Mouse (Mus musculus): Measurements from ENCODE around the gene Kirrel. TPM values are rescaled to one million over a fixed set of nuclear protein-coding genes. Genes with fewer than 3 reads are reported as not detected.

The Kirrel gene
- polyA plus RNA-seq, 1 experiment, result 20.7 TPM

DNA sequence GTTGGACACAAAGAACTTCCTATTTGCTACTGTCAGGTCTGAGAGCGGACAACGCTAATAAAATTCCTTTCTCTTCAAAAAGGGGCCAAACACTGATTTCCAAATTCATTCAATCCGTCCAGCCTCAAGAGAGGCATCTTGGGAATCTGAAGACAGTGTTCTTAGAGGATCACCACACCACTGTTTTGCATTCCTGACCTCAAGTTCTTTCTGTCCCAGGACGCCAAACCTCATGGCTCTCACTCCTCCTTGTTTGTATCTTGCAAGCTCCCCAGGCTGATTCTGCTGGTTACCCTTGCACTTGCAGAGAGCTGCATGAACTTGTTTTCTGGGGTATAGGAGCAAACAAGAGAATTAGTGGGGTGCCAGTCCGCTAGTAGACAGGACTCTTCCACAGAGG is 12.2 kb downstream of the Kirrel start:
- H3K79me2 ChIP-seq (ENCODE audit: control insufficient read depth, insufficient read depth), result peaks cover 90% of the 10 kb centered on the region
- no peaks in the 10 kb centered on the region for H3K27me3 ChIP-seq (ENCODE audit: control insufficient read depth, insufficient read depth, insufficient read length)
- H3K4me2 ChIP-seq (ENCODE audit: low read depth), result no peak overlapping the region
- no peak overlapping the region for H3ac ChIP-seq (ENCODE audit: control insufficient read depth, insufficient read length)
- TF ChIP-seq CEBPB (IDR thresholded peaks at IDR 0.05; ENCODE audit: insufficient read depth, poor library complexity, severe bottlenecking) (no peak), POLR2A (IDR thresholded peaks at IDR 0.05; ENCODE audit: insufficient read length, low read depth) (no peak)
- H3K36me3 ChIP-seq (ENCODE audit: control insufficient read depth, insufficient read depth), result no peaks in the 10 kb centered on the region
- H3K4me3 ChIP-seq, result no peak overlapping the region

DNA sequence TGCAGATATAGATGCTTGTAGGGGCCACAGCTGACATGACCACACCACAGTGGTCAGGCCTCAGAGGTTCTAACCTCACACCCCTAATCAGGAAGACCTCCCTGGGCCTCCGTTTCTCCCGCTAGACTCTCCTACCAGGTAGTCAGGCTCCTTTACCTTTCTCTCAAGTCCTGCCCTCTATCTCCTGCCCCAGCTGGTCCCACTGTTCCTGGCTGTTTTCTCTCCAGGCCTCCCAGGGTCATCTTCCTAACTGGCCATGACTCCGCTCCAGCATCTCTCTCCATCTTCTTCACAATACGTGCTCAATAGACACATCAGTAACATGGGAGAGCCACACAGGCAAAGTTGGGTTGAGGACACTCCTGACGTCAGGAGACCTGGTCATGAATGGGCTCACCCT is 12.9 kb downstream of the Kirrel start:
- H3K79me2 ChIP-seq (ENCODE audit: control insufficient read depth, insufficient read depth), result peaks cover 88% of the 10 kb centered on the region
- H3K27me3 ChIP-seq (ENCODE audit: control insufficient read depth, insufficient read depth, insufficient read length), result no peaks in the 10 kb centered on the region
- no peak overlapping the region for H3K4me2 ChIP-seq (ENCODE audit: low read depth)
- TF ChIP-seq POLR2A (IDR thresholded peaks at IDR 0.05; ENCODE audit: insufficient read length, low read depth) (no peak), USF1 (IDR thresholded peaks at IDR 0.05; ENCODE audit: low read depth) (no peak), E2F4 (IDR thresholded peaks at IDR 0.05; ENCODE audit: insufficient read depth) (no peak), POLR2AphosphoS2 (IDR thresholded peaks at IDR 0.05; ENCODE audit: insufficient read length, low read depth) (no peak), CEBPB (IDR thresholded peaks at IDR 0.05; ENCODE audit: insufficient read depth, poor library complexity, severe bottlenecking) (no peak), SRF (IDR thresholded peaks at IDR 0.05; ENCODE audit: control insufficient read depth, insufficient read length, low read depth) (no peak), TCF12 (IDR thresholded peaks at IDR 0.05; ENCODE audit: insufficient read depth, poor library complexity, severe bottlenecking) (no peak), TCF3 (IDR thresholded peaks at IDR 0.05; ENCODE audit: insufficient read length, low read depth) (no peak), MYOG (IDR thresholded peaks at IDR 0.05; ENCODE audit: control insufficient read depth in 1 of 3, insufficient read depth in 1 of 3, insufficient read length in 2 of 3, low read depth in 2 of 3) (no peak), REST (IDR thresholded peaks at IDR 0.05; ENCODE audit: insufficient read depth, insufficient read length) (no peak)
- no peak overlapping the region for H3K4me3 ChIP-seq
- no peak overlapping the region for H3ac ChIP-seq (ENCODE audit: control insufficient read depth, insufficient read length)
- no peaks in the 10 kb centered on the region for H3K36me3 ChIP-seq (ENCODE audit: control insufficient read depth, insufficient read depth)

DNA sequence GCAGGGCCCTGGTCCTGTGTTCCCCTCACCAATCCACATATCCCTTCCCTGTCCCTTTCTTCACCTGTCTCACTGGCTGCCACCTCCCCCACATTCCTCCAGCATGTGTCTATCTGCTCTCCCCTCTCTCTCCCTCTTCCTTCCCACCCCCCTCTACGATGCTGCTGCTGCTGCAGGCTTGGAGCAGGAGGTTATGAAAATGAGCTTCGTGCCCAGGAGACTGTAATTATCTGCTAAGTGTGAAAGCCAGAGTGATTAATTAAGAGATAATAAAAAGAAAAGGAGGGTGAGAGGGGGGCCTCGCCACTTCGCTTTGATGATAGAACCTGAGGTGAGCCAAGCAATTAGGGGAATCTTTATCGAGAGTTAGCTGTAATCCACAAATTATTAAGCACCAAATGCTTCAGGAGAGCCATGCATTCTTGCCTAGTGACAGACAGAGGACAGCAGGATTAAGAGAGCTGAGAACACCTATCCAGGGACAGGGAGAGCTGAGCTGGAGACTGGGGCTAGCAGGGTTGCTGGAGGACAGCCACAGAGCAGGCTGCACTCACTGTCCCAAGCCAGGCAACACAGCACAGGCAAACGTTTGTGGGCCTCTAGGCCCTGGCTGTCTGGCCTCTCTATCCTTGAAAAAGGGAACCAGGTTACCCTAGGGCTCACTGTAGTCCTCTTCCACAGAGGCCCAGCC is 13.6 kb downstream of the Kirrel start:
- no peaks in the 10 kb centered on the region for H3K27me3 ChIP-seq (ENCODE audit: control insufficient read depth, insufficient read depth, insufficient read length)
- peaks cover 88% of the 10 kb centered on the region for H3K79me2 ChIP-seq (ENCODE audit: control insufficient read depth, insufficient read depth)
- TF ChIP-seq POLR2AphosphoS2 (IDR thresholded peaks at IDR 0.05; ENCODE audit: insufficient read length, low read depth) (no peak), TCF3 (IDR thresholded peaks at IDR 0.05; ENCODE audit: insufficient read length, low read depth) (no peak), POLR2A (IDR thresholded peaks at IDR 0.05; ENCODE audit: insufficient read length, low read depth) (no peak), MAX (IDR thresholded peaks at IDR 0.05; ENCODE audit: low read depth) (no peak), TCF12 (IDR thresholded peaks at IDR 0.05; ENCODE audit: insufficient read depth, poor library complexity, severe bottlenecking) (no peak), E2F4 (IDR thresholded peaks at IDR 0.05; ENCODE audit: insufficient read depth) (no peak), MYOG (IDR thresholded peaks at IDR 0.05; ENCODE audit: control insufficient read depth in 1 of 3, insufficient read depth in 1 of 3, insufficient read length in 2 of 3, low read depth in 2 of 3) (no peak)
- no peak overlapping the region for H3K4me2 ChIP-seq (ENCODE audit: low read depth)
- H3K4me3 ChIP-seq, result no peak overlapping the region
- peaks cover 3% of the 10 kb centered on the region for H3K36me3 ChIP-seq (ENCODE audit: control insufficient read depth, insufficient read depth)
- H3ac ChIP-seq (ENCODE audit: control insufficient read depth, insufficient read length), result no peak overlapping the region

DNA sequence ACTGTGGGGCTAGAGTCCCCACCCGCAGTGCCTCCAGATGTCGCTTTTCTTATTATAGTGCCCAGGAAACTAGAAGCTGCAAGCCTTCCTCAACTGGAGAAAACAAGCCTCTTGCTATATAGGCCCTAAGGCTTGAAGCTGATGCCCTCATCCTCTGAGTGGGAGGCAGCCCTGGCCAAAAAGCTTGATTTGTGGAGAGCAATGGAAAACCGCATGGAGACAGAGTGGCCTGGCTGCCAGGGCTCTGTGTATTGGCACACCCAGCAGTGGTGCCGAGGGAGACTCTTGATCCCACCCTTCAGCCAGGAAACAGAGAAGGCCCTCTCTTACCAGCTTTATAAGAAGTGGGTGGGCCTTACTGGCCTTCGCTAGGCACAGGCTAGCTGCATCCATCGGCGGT is 15.4 kb downstream of the Kirrel start:
- no peak overlapping the region for H3K4me3 ChIP-seq
- TF ChIP-seq MYOG (IDR thresholded peaks at IDR 0.05; ENCODE audit: control insufficient read depth in 1 of 3, insufficient read depth in 1 of 3, insufficient read length in 2 of 3, low read depth in 2 of 3) (no peak), TCF3 (IDR thresholded peaks at IDR 0.05; ENCODE audit: insufficient read length, low read depth) (no peak), TCF12 (IDR thresholded peaks at IDR 0.05; ENCODE audit: insufficient read depth, poor library complexity, severe bottlenecking) (no peak), MAX (IDR thresholded peaks at IDR 0.05; ENCODE audit: low read depth) (no peak), POLR2A (IDR thresholded peaks at IDR 0.05; ENCODE audit: insufficient read length, low read depth) (no peak), REST (IDR thresholded peaks at IDR 0.05; ENCODE audit: insufficient read depth, insufficient read length) (no peak), E2F4 (IDR thresholded peaks at IDR 0.05; ENCODE audit: insufficient read depth) (no peak), POLR2AphosphoS2 (IDR thresholded peaks at IDR 0.05; ENCODE audit: insufficient read length, low read depth) (no peak), SRF (IDR thresholded peaks at IDR 0.05; ENCODE audit: control insufficient read depth, insufficient read length, low read depth) (no peak), CEBPB (IDR thresholded peaks at IDR 0.05; ENCODE audit: insufficient read depth, poor library complexity, severe bottlenecking) (no peak), MYOD1 (IDR thresholded peaks at IDR 0.05; ENCODE audit: control insufficient read depth in 1 of 3, insufficient read length in 2 of 3, low read depth in 2 of 3) (no peak), USF1 (IDR thresholded peaks at IDR 0.05; ENCODE audit: low read depth) (no peak)
- H3K36me3 ChIP-seq (ENCODE audit: control insufficient read depth, insufficient read depth), result peaks cover 7% of the 10 kb centered on the region
- no peaks in the 10 kb centered on the region for H3K27me3 ChIP-seq (ENCODE audit: control insufficient read depth, insufficient read depth, insufficient read length)
- no peak overlapping the region for H3ac ChIP-seq (ENCODE audit: control insufficient read depth, insufficient read length)
- peaks cover 88% of the 10 kb centered on the region for H3K79me2 ChIP-seq (ENCODE audit: control insufficient read depth, insufficient read depth)
- H3K4me2 ChIP-seq (ENCODE audit: low read depth), result peak overlapping the region; percentile 83

DNA sequence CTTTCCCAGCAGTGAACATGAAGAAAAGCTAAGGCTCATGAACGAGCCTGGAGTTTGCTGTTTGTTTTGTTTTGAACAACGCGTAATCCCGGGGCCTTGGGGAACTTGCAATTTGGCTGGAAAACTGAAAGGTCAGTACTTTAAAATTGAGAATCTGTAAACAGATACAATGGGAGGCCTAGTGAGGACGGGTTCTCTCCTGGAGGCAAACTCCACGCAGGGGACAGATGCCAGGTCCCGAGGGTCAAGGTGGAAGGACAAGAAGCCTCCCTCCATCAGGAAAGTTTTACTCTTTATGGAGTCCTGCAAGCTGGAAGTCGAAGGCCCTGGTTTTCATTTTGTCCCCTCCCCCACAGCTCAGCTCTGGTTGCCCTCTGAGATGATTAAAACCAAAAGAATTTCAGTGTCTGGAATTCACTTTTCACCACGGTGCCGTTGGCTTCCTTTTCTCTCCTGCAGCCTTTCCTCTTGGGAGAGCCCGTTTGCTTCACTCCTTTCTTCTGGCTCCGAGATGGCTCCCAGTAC is 16.7 kb downstream of the Kirrel start:
- Histone ChIP-seq H3K27me3 (ENCODE audit: control insufficient read depth, insufficient read depth, insufficient read length) (no peaks in the 10 kb centered on the region), H3K79me2 (ENCODE audit: control insufficient read depth, insufficient read depth) (peaks cover 87% of the 10 kb centered on the region), H3K36me3 (ENCODE audit: control insufficient read depth, insufficient read depth) (peaks cover 7% of the 10 kb centered on the region), H3K4me2 (ENCODE audit: low read depth) (peak overlapping the region; percentile 83), H3ac (ENCODE audit: control insufficient read depth, insufficient read length) (no peak overlapping the region), H3K4me3 (no peak overlapping the region)
- TF ChIP-seq POLR2A (IDR thresholded peaks at IDR 0.05; ENCODE audit: insufficient read length, low read depth) (peak; percentile 8), POLR2AphosphoS2 (IDR thresholded peaks at IDR 0.05; ENCODE audit: insufficient read length, low read depth) (no peak)

Data from myocyte (in vitro differentiated cells).